Mouse (Mus musculus) T-helper 2 cell (primary cell): ENCODE data around the gene Knl1.
"Not testable (repeated sequence)": the region's sequence is repeated elsewhere in the genome, so short reads cannot be mapped to it uniquely, and the experiment has no call there.

Experiments
- in situ Hi-C: fragments of 300-600 bp; cut with MboI, MseI; formaldehyde crosslinking; loops from one replicate; pipeline ENCODE4 v1.15.1; 2025; ENCODE audit warnings: high pct_unique_total_duplicates

Gene Knl1

DNA sequence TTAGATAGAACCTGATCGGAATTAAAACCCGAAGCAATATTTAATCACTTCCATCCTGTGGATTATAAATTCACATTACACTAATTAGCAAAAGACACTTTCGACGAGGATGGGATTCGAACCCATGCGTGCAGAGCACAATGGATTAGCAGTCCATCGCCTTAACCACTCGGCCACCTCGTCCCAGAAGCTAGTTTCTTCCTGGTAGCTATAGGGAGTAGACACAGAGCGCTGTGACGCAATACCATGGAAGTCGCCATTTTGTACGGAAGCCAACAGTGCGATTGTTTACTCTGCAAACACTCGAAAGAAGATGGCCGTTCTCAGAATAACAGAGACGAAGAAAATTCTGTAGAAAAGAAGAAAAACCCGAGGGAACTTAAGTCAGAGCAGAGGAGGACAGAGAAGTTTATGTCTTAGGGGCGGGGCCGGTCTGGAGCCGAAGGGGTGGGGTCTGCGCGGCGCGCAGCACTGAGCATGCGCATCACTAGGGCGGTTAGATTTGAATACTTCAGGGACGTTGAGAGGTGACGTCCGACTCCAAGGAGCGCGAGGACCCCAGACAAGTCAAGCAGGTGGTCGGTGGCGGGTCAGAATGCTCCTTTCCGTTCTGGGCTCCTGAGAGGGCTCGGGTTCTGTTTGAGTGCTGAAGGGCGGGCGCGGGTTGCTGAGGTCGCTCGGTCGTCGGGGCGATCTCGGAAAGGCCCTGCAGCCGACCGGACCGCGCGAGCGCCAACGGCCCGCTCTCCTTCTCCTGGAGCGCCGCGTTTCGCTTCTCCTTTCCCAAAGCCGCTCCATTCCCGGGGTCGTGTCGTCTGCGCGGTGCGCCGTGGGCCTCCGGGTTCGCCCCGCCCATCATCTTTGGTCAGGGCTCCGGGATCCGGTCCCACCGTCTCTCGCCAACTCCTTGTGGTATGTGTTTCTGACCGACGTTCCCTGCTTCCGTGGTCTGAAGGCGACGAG, at the start of gene Knl1:
Gene Knl1 (plus strand): TSS at position 471 of the 963 bp plus-strand sequence.
- in situ Hi-C loops, result no loop called here

DNA sequence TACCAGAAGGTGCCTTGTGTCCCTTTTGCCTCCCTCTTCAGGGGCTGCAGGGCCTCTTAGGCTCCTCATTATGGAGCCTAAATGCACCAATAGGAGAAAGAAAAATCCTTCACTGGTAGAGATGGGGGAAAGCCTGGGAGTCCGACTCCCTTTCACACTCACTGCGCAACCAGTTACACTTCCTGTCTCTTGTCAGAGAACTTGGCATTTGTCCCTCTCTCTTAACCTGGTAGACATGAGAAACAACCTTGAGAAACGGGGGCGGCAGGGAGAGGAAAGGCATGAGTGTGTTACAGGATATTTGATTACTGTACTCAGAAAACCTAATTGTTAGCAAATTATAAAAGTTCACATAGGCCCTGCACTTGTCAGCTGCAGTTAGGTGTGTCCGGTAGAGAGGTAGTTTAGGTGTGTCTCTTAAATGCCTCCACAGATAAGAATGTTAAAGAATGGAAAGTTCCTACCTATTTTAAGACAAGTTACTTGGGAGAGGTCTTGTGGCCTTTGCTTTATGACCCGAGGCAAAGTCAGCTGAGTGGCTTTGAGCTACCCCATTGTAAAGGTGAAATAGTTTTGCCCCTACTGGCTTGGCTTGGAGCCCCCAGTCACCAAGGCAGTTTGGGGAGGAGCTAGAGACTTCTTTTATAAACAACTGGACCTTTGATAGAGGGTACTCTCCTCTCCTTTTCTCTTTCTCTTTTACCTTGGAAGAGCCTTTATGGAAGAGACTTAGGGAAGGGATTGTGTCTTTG, 48.6 kb upstream of the Knl1 start:
- in situ Hi-C loops, result no loop called here

DNA sequence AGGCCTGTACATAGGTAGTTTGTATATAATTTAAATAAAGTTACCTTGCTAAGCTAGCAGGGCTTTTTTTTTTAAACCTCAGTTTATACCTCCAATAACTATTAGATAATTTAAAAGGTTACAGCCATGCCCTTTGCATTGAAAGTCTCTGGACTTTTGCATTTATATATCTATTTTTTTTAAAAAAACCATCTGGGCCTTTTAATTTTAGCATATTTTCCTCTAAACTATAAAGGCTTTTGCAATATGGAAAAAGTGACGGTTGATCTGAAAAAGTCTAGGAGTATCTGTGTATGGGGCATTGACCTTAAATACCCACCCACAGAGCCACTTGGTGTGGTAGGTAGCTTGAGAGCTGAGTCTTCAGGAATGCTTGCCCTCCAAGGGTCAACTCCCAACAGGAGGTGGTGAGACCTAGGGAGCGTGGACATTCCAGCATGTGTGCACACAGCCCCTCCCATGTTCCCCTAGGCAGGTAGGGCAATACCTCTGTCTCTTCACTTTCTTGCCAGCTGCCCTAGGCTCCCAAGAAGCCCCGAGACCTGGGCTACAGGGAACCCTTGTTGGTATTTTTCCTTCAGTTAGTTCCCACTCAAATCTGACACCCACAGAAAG, 47.8 kb upstream of the Knl1 start:
- in situ Hi-C loops, result no loop called here

DNA sequence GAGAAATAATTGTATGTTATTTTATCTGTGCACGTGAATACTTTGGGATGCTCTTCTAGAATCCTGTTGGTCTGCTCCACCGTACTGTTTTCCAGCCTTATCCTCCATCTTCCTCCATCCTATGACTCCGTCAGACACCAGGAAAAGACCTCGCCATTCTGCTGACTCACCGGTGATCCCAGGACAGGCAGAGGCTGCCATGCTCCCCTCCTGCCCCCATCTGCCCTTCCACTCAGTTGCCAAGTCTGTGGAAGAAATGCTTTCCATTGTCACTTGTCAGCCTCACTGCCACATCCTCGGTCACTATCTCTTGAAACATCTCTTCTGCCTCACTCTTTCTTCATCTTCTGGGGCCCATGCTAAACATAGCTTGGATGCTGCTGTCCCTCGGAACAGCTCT, 40.0 kb upstream of the Knl1 start:
- in situ Hi-C loops, result no loop called here

DNA sequence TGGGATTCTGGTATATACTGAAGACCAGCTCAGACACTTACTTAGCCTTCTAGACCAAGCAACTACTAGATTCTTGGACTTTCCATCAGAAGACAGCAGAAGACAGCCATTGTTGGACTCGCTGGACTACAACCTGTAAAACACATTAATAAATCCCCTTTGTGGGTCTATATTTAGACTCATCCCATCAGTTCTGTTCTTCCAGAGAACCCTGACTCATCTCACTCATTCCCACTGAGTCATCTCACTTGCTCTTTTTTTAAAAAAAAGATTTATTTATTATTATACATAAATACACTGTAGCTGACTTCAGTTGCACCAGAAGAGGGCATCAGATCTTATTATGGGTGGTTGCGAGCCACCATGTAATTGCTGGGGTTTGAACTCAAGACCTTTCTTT, 37.5 kb upstream of the Knl1 start:
- in situ Hi-C loops, result no loop called here

DNA sequence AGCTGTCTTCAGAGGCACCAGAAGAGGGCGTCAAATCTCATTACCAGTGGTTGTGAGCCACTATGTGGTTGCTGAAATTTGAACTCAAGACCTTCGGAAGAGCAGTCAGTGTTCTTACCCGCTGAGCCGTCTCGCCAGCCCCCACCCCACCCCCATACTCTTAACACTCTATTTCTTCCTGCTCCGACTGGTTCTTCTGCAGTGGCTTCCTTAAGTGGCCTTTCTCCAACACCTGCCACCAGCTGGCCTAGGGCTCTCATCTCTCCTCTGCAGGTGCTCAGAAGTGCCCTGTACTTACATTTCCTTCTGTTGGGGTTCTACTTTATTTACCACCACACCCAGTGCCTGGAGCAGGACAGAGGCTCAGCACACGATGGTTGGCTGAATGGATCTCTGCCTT, 31.9 kb upstream of the Knl1 start:
- in situ Hi-C loops, result no loop called here

DNA sequence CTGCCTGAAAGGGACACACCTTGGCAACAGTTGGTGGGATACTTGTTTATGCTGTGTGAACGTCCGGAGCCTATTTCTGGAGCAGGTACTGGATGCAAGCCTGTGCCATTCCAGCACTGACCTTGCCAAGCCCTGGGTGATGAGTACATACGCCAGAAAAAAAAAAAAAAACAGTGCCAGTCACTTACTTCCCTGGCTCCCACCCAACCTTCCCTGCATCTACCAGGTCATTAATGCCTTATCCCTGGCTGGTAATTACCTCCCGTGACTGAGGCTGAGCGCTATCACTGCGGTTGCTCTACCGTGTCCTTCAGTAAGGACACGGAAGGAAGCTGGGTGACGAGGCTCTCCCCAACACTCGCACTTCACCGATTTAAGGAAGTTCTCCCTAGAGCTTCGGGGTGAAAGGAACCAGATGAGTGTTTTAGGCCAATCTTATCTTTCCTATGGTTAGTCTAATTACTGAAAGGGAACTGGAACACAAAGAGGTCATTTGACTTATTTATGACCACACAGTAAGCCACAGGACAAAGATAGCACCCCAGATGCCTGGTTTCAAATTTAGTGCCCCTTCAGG, 31.2 kb upstream of the Knl1 start:
- in situ Hi-C loops, result no loop called here

DNA sequence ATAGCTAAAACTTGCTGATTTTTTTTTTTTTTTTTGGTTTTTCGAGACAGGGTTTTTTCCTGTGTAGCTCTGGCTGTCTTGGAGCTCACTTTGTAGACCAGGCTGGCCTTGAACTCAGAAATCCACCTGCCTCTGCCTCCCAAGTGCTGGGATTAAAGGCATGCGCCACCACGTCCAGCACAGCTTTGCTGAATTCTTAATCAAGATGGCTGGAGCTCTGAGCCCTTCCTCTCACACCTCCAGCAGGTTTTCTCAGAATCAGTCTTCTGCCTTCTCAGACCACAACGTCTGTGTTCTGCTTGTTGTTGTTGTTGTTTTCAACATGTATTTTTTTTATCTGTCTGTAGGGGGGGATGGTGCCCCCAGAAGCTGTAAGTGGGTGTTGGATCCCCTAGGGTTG, 30.6 kb upstream of the Knl1 start:
- in situ Hi-C loops, result not testable (repeated sequence)

DNA sequence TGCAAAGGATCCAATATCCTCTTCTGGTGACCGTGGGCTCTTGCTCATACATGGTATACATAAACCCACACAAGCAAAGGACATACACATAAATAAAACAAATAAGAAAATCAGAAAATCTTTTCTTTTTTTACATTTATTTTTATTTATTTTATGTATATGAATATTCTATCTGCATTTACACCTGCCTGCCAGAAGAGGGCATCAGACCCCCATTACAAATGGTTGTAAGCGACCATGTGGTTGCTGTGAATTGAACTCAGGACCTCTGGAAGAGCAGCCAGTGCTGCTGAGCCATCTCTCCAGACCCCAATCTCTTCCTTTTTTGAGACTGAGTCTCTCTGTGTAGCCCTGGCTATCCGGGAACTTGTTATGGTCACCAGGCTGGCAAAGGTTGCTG, 29.3 kb upstream of the Knl1 start:
- in situ Hi-C loops, result no loop called here

DNA sequence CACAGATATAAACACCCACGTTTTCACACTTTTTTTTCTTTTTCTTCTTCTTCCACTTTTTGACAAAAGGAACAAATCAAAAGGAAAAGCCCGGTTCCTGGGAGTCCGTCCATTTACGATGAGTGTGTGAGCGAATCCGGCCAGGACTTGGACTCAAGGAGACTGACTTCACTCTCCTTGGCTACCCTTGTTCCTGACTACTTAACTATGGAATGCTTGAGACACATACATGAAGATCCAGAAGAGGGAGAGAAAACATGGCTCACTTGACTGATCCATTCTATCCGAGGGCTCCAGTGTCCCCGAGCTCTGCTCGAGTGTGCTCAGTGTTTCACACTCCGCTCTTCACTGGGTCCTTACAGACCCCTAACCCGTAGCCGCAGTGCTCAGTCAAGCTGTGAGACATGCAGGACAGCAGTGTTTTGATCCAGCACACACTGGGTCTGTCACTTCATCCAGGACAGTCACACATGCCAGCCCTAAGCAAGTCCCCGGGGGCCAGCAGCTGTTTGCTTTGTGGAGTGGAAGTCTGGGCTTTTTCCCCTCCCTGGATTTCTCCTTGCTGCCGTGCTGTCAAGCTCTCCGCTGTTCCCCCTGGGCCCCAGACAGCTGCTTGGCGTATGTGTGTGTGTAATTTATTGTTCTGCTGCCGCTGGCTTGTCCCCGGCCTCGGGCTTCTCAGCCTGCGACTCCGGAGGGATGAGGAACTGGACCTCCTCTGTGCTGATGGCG, 28.4 kb upstream of the Knl1 start:
- in situ Hi-C loops, result no loop called here

DNA sequence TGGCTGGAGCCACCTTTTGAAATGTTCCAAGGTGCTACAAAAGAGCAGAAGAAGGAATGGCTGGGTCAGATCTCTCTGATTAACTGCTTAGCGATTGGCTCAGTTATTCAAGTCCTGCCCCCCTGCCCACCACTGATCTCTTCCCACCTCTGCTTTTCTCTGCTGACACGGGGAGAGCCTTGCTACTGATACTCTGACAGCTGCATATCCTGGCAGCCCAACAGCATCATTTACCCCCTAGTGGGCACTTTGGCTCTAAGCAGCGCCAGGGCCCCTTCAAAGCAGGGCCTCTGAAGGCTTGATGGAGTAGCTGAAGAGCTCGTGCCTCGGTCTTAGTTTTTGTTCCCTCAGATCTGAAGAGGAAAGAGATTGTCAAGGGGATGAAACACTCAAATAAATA, 27.8 kb upstream of the Knl1 start:
- in situ Hi-C loops, result no loop called here

DNA sequence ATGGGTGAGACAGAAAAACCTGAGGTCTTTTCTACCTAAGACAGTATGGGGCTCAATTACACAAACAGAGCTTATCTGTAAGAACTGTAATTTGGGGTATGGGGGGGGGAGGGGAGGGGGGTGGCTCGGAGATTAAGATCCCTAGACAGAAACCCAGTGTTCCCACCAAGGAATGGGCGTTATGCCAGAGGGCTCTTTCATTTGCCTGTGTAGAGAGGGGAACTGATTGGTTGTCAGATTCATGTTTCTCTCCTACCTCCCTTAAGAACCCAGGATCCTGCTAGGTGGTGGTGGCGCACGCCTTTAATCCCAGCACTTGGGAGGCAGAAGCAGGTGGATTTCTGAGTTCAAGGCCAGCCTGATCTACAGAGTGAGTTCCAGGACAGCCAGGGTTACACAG, 27.4 kb upstream of the Knl1 start:
- in situ Hi-C loops, result no loop called here

DNA sequence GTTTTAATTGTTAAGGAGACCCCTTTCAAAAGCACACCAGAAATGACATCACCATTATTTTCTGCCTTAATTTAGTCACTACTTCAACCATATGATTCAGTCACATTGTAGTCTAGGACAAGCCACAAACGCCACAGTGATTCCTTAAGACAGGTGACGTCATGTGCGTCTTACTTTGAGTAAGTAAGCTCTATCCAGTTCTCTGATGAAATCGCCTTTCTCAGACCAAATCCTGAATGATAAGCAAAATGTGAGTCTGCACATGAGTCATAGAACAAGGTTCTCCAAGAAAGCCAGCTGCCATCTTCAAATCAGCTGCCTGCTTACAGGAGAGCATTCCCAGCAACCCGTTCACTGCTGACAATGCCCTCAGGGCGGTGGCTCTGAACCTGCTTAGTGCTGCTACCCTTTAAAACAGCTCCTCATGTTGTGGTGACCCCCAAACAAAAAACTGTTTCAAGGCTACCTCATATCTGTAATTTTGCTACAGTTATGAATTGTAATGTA, 23.7 kb upstream of the Knl1 start:
- in situ Hi-C loops, result no loop called here

DNA sequence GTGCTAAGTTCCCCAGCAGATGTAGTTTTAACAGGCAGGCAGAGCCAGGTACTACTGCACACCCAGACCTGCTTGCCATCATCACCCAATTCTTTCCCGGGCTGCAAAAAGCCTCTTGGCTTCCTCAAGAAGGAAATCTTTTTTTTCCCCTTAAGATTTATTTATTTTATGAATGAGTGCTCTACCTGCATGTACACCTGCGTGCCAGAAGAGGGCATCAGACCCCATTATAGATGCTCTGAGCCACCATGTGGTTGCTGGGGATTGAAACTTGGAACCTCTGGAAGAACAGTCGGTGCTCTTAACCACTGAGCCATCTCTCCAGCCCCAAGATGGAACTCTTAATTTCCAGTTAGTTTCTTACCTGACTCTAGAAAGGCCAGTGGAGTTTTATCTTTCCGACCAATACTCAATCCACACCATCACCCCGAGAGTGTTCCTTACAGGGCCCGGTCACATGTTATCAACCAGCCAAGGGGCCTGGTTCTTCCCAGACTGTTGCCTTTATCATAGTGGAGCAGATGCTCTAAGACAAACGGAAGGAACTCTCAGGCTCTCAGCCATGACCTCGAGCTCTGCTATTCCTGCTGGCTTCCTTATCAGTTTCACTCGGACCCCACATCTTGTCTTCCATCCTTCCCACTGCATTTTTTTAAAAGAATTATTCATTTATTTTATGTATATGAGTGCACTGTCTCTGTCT, 22.2 kb upstream of the Knl1 start:
- in situ Hi-C loops, result no loop called here

DNA sequence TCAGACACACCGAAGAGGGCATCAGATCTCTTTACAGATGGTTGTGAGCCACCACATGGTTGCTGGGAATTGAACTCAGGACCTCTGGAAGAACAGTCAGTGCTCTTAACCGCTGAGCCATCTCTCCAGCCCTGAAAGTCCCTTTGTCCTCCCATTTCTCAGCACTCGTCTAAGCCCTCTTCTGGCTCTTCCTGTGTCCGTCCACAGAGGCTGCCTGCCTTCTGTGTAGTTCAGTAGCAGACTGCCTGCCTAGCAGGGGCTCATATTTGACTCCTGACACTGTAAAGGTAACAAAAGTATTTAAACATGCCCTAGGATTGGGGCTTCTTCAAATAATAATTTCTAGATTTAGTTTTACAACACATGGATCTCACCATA, 21.7 kb upstream of the Knl1 start:
- in situ Hi-C loops, result no loop called here

DNA sequence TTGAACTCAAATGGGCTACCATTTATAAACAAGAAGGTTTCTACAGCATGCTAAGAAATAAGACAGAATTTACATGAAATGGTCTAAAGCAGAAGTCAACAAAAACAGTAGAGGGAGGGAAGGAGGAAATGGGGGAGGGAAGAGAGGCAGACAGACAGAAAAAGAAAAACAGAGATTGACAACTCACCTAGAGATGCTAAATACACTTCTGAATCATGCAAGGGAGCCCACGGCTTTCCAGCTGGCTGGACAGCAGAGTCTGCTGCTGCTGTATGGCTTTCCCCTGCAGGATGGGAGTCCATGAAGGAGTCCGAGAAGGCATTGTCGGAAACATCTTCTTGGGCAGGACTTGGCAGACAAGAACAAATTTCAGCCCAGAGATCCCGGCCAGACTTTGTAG, 20.0 kb upstream of the Knl1 start:
- in situ Hi-C loops, result no loop called here

DNA sequence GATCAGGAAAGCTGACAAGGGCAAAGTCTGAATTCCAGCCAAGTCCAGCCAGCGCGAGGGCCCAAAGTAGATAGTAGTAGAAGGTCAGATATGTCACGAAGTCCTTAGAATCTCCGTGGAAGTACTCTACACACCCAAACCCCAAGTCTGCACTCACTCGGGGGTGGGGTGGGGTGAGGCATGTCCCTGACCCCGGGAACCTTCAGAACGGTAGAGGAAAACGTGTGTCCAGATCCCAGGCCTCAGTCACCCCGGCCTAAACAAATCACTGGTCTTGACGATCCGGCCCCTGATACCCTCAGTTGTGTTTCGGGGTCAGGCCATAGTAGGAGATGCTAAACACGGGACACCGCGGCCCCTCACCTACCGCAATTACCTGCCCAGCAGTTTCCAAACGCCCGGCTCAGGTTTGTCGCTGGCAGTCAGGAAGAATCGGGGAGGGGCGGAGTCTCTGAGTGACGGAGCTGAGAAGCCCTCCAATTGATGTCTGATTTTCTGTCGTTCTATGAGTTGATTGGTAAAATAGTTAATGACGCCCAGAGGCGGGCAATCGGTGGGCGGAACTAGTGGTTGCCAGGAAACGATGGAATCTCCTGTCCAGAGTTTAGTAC, 17.9 kb upstream of the Knl1 start, which contains the start of gene Ccdc32:
Gene Ccdc32 (minus strand): TSS at position 453 of the 611 bp plus-strand sequence.
- in situ Hi-C loops, result no loop called here

DNA sequence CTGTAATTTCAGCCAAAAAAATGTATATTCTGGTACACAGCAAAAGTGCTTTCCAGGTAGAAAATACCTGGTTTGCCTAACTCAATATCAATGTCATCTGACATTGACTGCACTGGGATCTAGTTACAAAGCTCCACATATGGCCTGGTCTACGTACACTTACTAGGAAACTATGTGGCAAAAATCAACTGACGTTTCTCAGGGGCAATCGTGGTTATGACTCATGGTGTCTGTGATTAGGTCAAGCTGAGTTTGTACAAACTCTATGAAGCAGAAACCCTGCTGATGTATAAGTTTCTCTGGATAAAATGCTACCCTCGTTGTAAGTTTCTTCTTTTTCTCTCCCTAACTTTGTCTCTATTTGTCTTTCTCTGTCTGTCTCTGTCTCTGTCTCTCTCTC, 14.7 kb upstream of the Knl1 start:
- in situ Hi-C loops, result no loop called here

DNA sequence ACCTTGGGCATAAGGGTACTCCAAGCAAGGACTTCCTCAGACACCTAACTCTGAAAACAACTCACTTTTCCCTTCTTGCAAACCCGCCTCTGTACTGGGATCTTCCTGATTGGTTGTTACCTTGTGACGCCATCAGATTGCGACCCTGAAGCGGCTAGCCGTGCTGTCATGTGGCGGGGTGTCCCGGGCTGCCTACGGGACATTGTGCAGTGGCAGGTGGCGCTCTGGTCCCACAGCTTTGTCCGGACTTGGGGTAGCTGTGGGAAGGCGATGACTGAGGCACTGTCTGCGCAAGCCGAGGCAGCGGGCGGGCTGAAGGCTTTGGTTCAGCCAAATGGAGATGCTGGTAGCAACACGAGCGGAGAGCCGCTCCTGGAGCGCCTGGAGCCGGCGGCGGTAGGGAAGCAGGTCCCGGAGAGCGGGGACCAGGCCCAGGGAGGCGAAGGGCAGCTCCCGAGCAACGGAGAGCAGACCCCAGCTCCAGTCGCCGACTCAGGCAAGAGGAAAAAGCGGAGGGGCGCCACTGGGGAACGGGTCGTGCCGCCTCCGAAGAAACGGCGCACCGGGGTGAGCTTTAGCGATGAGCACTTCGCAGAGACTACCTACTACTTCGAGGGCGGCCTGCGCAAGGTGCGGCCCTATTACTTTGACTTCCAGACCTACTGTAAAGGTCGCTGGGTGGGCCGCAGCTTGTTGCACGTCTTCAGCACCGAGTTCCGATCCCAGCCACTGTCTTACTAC, 12.1 kb upstream of the Knl1 start, which contains the start of gene Rpusd2:
Gene Rpusd2 (plus strand): TSS at position 135 of the 741 bp plus-strand sequence.
- in situ Hi-C loops, result no loop called here
